Mouse (Mus musculus) liver, adult 2 months (tissue): ENCODE results near the gene Trim38. TPM values are rescaled to one million over a fixed set of nuclear protein-coding genes. Genes with fewer than 3 reads are reported as not detected.

Source experiments
- DNase-seq: peaks from one replicate; pipeline ENCODE4 v3.0.0-alpha.2; 2011; ENCODE audit warnings: low read depth, low spot score; ENCODE audit errors: extremely low read depth
- H3K27ac ChIP-seq: fragments of 200-500 bp; replicated peaks from 2 replicates; pipeline ENCODE4 v1.5.1; 2012; ENCODE audit warnings: low read depth, mild to moderate bottlenecking, control low read depth, inconsistent platforms, low read length; ENCODE audit not compliant: insufficient read depth
- H3K27me3 ChIP-seq: fragments of 200-500 bp; 2 replicates; pipeline ENCODE4 v1.6.1; 2012; ENCODE audit warnings: mild to moderate bottlenecking, moderate library complexity, low read length, inconsistent platforms; ENCODE audit not compliant: control insufficient read depth, insufficient read depth
- H3K36me3 ChIP-seq: fragments of 200-500 bp; 2 replicates; pipeline ENCODE4 v1.6.1; 2012; ENCODE audit warnings: low read length, inconsistent platforms; ENCODE audit not compliant: control insufficient read depth, insufficient read depth
- H3K4me1 ChIP-seq: fragments of 200-500 bp; 2 replicates; pipeline ENCODE4 v1.6.1; 2011; ENCODE audit warnings: low read length; ENCODE audit not compliant: control insufficient read depth, insufficient read depth
- H3K4me3 ChIP-seq: fragments of 200-500 bp; 2 replicates; pipeline ENCODE4 v1.5.1; 2011; ENCODE audit warnings: low read depth, mild to moderate bottlenecking, control low read depth, low read length, moderate library complexity; ENCODE audit not compliant: insufficient read depth
- H3K79me2 ChIP-seq: fragments of 200-500 bp; 2 replicates; pipeline ENCODE4 v1.6.1; 2012; ENCODE audit warnings: inconsistent platforms, mild to moderate bottlenecking, low read length, moderate library complexity; ENCODE audit not compliant: control insufficient read depth, insufficient read depth
- H3K9ac ChIP-seq: fragments of 200-500 bp; 2 replicates; pipeline ENCODE4 v1.6.1; 2012; ENCODE audit warnings: low read depth, mild to moderate bottlenecking, control low read depth, inconsistent platforms, low read length
- CTCF ChIP-seq: fragments of 200-500 bp; IDR thresholded peaks from 2 replicates; pipeline ENCODE4 v1.5.1; 2011; ENCODE audit warnings: low read depth, low read length, control low read depth
- POLR2A ChIP-seq: fragments of 200-500 bp; IDR thresholded peaks from 2 replicates; pipeline ENCODE4 v1.6.1; 2011; ENCODE audit warnings: low read length, control low read depth; ENCODE audit not compliant: insufficient read depth; ENCODE audit errors: extremely low read depth
- WGBS: fragments of 180-500 bp; shearing (Covaris S2); methylation state at CpG from one replicate; pipeline ENCODE4 v1.1.7; 2018; 5-methylcytosine and 5-hydroxymethylcytosine counted together
- polyA plus RNA-seq: library from polyadenylated mRNA; depleted of rRNA; stranded (reverse); fragments of >200 nt; gene quantifications from 2 replicates; pipeline ENCODE4 v1.2.3, GENCODE M21; 2012
- total RNA-seq: library from RNA; depleted of rRNA; stranded (reverse); fragments of >200 nt; gene quantifications from 2 replicates; pipeline ENCODE4 v1.2.3, GENCODE M21; 2014

The Trim38 gene
- total and polyA plus RNA-seq, 2 experiments = not detected

DNA sequence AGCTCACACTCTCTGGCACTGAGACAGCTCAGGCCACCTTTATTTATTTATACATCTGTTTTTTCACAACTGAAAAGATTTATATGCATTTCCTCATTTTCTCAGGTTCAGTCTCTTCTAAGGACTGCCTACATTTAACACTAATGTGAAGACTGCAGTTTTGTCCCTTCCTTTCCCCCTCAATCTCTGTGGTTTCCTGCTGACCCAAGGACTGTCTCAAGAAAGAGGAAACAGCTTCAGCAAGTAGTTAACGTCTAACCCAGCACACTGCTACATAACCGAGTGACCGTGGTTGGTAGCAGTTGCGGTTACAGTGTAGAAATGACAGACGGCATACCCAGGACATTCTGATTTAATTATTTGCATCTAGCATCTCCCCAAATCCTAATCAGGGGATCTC is 29.7 kb downstream of the Trim38 start:
- Histone ChIP-seq H3K4me3 (no peak overlapping the region), H3K27me3 (no peaks in the 10 kb centered on the region), H3K4me1 (no peaks in the 10 kb centered on the region), H3K36me3 (no peaks in the 10 kb centered on the region), H3K9ac (no peak overlapping the region), H3K27ac (no peak overlapping the region), H3K79me2 (no peaks in the 10 kb centered on the region; the same call in 1 of the 2 replicates)
- no peak for DNase-seq
- WGBS = 71% methylated on average over 5 of the region's 5 CpGs
- TF ChIP-seq CTCF (no peak), POLR2A (no peak)

DNA sequence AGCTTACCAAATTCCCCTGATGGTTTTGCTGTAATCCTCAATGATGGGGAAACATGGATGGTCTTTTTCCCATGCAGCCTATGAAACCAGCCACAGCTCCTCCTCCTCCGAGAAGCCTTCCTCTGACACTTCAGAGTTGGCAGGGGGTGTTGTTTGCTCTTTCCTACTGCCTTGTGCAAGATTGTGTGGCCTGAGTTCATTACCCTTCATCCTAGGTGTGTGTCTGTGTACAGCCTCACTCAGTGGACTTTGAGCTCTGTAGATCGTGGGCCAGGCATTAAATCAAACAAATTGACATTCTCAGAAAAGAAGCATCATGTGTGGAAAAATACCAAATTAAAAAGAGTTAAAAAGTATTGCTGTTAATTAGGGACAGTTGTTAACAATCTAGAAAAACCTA is 34.8 kb downstream of the Trim38 start:
- Histone ChIP-seq H3K79me2 (peaks cover 2% of the 10 kb centered on the region; the same call in 1 of the 2 replicates), H3K9ac (no peak overlapping the region), H3K27ac (no peak overlapping the region), H3K4me1 (peaks cover 1% of the 10 kb centered on the region; the same call in 1 of the 2 replicates), H3K27me3 (no peaks in the 10 kb centered on the region), H3K36me3 (no peaks in the 10 kb centered on the region; the same call in 1 of the 2 replicates), H3K4me3 (no peak overlapping the region)
- WGBS = 25% methylated on average over 2 of the region's 2 CpGs
- DNase-seq = peak; percentile 98
- no peak for TF ChIP-seq POLR2A

DNA sequence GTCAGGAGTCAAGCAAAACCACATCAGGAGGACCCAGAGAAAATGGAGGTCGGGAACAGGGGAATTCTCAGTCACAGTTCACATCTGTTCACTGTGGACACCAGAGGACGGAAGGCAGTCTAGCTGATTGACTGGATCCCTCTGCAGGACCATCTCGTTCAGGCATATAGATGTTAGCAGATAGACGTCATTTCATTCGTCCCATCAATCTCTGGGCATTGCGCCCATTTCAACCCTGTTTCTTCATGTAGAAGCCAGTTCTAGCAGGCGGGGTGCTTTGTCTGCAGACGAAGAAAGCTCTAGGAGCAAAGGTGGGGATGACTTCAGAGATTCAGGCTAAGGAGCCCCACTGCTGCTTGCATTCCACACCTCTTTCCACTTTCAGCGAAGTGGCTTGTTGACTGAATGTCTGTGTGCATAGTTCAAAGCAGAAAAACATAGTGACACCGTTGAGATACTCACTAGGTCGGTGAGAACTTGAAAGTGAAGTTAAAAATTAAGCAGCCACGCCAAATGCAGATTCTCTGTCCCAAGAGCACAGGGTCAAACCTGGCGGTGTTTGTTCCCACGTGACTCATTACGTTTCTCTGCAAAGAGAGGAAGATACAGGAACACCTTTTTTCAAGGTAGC is 36.8 kb downstream of the Trim38 start, which contains the start of gene Slc17a2:
Gene Slc17a2 (plus strand): TSS at position 572 of the 631 bp plus-strand sequence.
- peaks cover 3% of the 10 kb centered on the region; the same call in 1 of the 2 replicates for H3K79me2 ChIP-seq
- 24% methylated on average over 15 of the region's 15 CpGs for WGBS
- H3K9ac ChIP-seq = peak within 1 kb of the TSS; percentile 98
- H3K4me1 ChIP-seq = peaks cover 10% of the 10 kb centered on the region; the same call in 1 of the 2 replicates
- H3K4me3 ChIP-seq = peak within 1 kb of the TSS; percentile 92
- TF ChIP-seq POLR2A = peak; percentile 8; the same call in 1 of the 2 replicates
- TF ChIP-seq CTCF = no peak
- peaks cover 15% of the 10 kb centered on the region for H3K36me3 ChIP-seq
- DNase-seq = peak; percentile 98
- peak within 1 kb of the TSS; percentile 100 for H3K27ac ChIP-seq
- H3K27me3 ChIP-seq = no peaks in the 10 kb centered on the region

DNA sequence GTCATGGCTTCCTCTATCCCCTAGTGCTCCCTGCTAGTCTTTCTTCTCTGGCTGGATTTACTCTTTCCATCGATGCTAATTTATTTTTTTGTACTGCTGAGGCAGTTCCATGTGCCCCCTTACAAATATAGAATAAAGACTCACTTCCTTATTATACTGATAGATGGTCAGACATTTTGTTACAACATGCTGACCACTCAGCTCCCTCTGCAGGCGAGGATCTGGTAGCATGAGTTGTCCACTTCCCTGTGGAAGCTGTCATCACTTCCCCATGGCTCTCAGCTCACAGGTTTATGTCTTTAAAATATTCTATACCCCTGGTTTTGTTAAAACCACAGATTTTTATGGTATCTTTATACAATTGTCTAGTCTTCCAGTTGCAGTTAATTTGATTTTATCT is 46.4 kb downstream of the Trim38 start:
- 53% methylated on average over 2 of the region's 2 CpGs for WGBS
- Histone ChIP-seq H3K27me3 (no peaks in the 10 kb centered on the region), H3K4me3 (no peak overlapping the region), H3K4me1 (peaks cover 21% of the 10 kb centered on the region), H3K79me2 (peaks cover 3% of the 10 kb centered on the region; the same call in 1 of the 2 replicates), H3K9ac (no peak overlapping the region), H3K36me3 (peaks cover 69% of the 10 kb centered on the region), H3K27ac (no peak overlapping the region)
- DNase-seq = no peak
- TF ChIP-seq POLR2A (no peak), CTCF (peak; percentile 40; the same call in 1 of the 2 replicates)

DNA sequence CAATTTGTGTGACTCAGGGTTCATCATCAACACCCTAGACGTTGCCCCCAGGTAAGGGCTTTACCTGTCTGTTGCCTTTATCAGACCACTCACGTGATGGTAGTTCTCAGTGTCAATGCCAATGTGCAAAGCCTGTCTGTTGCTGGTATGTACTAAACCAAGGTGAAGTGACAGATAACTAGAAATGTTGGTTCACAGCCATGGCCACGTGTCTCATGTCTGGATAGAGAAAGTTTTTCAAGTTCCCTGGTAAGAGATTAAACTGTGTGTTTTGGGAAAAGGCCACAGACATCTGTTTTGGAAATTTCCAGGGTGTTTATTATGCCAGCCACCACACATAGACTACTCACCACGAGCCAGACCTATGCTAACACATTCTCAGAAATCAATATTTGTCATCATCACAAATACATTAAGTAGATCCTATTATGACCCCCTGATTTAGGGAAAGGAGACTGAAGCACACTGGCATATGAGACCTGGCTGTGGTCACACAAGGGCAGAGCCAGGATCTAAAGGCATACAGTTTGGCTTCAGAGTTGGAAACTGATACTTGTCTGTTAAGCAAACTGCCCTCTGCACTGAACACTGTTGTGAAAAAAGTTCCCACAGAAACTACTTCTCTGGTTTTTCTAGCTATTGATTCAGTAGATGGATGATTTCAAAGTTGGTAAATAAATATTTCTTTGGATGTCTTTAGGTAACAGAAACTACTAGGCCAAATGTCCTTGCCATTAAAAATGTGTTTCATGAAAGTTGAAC is 50.6 kb downstream of the Trim38 start:
- peak overlapping the region; percentile 58 for H3K9ac ChIP-seq
- WGBS = 15% methylated on average over 4 of the region's 4 CpGs
- H3K27ac ChIP-seq = peak overlapping the region; percentile 97
- H3K4me1 ChIP-seq = peaks cover 29% of the 10 kb centered on the region
- no peaks in the 10 kb centered on the region for H3K27me3 ChIP-seq
- no peak for TF ChIP-seq POLR2A
- TF ChIP-seq CTCF = no peak
- DNase-seq = peak; percentile 99
- H3K79me2 ChIP-seq = no peaks in the 10 kb centered on the region
- H3K4me3 ChIP-seq = no peak overlapping the region
- peaks cover 57% of the 10 kb centered on the region for H3K36me3 ChIP-seq

DNA sequence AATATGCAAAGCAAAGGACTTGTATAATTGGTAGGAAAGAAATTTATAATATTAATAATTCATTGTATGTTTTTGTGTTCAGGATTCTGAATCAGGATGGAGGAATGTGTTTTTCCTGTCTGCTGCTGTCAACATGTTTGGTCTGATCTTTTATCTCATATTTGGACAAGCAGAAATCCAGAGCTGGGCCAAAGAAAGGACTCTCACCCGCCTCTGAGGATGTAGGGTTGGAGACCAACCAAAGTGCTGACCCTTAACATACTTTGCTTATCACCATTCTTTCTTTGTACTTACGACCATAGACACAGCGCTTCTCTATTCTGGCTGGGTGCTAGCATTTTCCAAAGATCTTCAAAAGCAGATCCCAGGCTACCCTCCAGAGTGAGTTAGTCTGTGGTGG is 52.5 kb downstream of the Trim38 start:
- H3K27ac ChIP-seq = peak overlapping the region; percentile 61; the same call in 1 of the 2 replicates
- DNase-seq = peak; percentile 82
- H3K27me3 ChIP-seq = no peaks in the 10 kb centered on the region
- H3K4me3 ChIP-seq = no peak overlapping the region
- no peaks in the 10 kb centered on the region for H3K79me2 ChIP-seq
- no peak overlapping the region for H3K9ac ChIP-seq
- peaks cover 35% of the 10 kb centered on the region for H3K4me1 ChIP-seq
- 3% methylated on average over 3 of the region's 3 CpGs for WGBS
- TF ChIP-seq POLR2A (no peak), CTCF (no peak)
- peaks cover 45% of the 10 kb centered on the region for H3K36me3 ChIP-seq
